Comparison of ENCODE assay signal across 17 mouse cellular contexts in the genomic region with DNA sequence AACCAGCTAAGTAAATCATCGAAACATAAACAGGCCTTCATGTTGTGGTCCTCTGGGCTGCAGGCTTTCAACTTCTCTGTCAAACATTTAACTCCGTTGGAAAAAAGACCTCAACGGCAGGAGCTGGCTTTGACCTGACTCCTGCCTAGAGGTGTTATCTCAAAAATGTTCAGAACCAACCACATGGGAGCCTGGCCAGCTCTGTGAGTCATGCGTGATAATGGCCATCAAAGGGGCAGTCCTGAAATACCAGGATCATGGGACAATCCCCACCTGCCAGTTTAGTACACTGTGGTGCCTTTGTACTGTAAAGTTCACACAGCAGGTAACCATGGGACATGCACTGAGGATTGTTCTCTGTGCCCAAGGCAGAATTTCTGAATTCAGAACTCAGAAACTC.
A peak's percentile ranks its signal among the peaks of the same experiment; 100 is the strongest.
DNase-seq lines count a peak whose midpoint lies in the region; ATAC-seq and TF ChIP-seq lines count a peak whose summit lies in the region.
"Had no signal": no experiment of that assay in that cellular context is flagged by ENCODE, and none has a peak within 500 bp of the region (broad histone marks: within the 10 kb centered on the region; RNA-seq: fewer than 3 reads in every experiment).

No protein-coding gene starts in this region.

- H3K4me3 ChIP-seq in kidney, embryonic 14.5 days (ENCODE audit: low read length): no peak overlapping the region
- no peak overlapping the region for H3K4me3 ChIP-seq in kidney, adult 2 months (ENCODE audit: insufficient read depth, low read depth, low read length)
- H3K4me3 ChIP-seq in heart, embryonic 12.5 days: no peak overlapping the region
- no peak overlapping the region for H3K4me3 ChIP-seq in intestine, embryonic 15.5 days (replicated peaks)
- H3K4me3 ChIP-seq in stomach, embryonic 14.5 days (ENCODE audit: low read depth, low read length): no peak overlapping the region
- H3K4me3 ChIP-seq in limb, embryonic 10.5 days: no peak overlapping the region
- H3K4me3 ChIP-seq: embryonic facial prominence, embryonic 10.5 days; forebrain, embryonic 10.5 days; layer of hippocampus, adult 2 months; liver, embryonic 13.5 days; midbrain, embryonic 12.5 days had no signal

- no peak overlapping the region for H3K9ac ChIP-seq in kidney, embryonic 14.5 days (ENCODE audit: low read depth, low read length)
- H3K9ac ChIP-seq in heart, embryonic 12.5 days: no peak overlapping the region
- no peak overlapping the region for H3K9ac ChIP-seq in intestine, embryonic 15.5 days
- no peak overlapping the region for H3K9ac ChIP-seq in stomach, embryonic 14.5 days (replicated peaks; ENCODE audit: low read depth, low read length)
- H3K9ac ChIP-seq: hindbrain, embryonic 14.5 days; liver, embryonic 13.5 days; midbrain, embryonic 12.5 days had no signal

- peak; percentile 46; the same call in 1 of the 2 replicates for ATAC-seq in kidney, embryonic 14.5 days (ENCODE audit: low FRiP score, low TSS enrichment)
- peak; percentile 57 for ATAC-seq in heart, embryonic 12.5 days (ENCODE audit: insufficient number of reproducible peaks, low FRiP score)
- ATAC-seq in intestine, embryonic 15.5 days: peak; percentile 86
- ATAC-seq in stomach, embryonic 14.5 days (ENCODE audit: insufficient number of reproducible peaks, insufficient read depth, low FRiP score, low read depth): peak; percentile 79; the same call in 1 of the 2 replicates
- ATAC-seq in megakaryocyte, adult 5-6 weeks (ENCODE audit: poor library complexity, severe bottlenecking): no peak
- ATAC-seq in inflammation-experienced regulatory T-cells, adult 6 months: no peak
- ATAC-seq: CD4-positive, CD25-positive, alpha-beta regulatory T cell, adult 4 months had no signal

- no peak for DNase-seq in kidney, adult 2 months
- DNase-seq in limb, embryonic 10.5 days (ENCODE audit: low spot score): no peak
- DNase-seq: adrenal gland, adult 8-10 months; cerebellum, adult 18-20 months; liver, embryonic 13.5 days had no signal

- no peak overlapping the region for H3K27ac ChIP-seq in kidney, embryonic 14.5 days (ENCODE audit: low read depth, low read length)
- no peak overlapping the region for H3K27ac ChIP-seq in kidney, adult 2 months (ENCODE audit: insufficient read depth, low read depth, low read length)
- no peak overlapping the region for H3K27ac ChIP-seq in heart, embryonic 12.5 days (ENCODE audit: poor library complexity, severe bottlenecking)
- H3K27ac ChIP-seq in intestine, embryonic 15.5 days: no peak overlapping the region
- no peak overlapping the region for H3K27ac ChIP-seq in stomach, embryonic 14.5 days (ENCODE audit: low read length)
- no peak overlapping the region for H3K27ac ChIP-seq in limb, embryonic 10.5 days
- H3K27ac ChIP-seq: embryonic facial prominence, embryonic 10.5 days; forebrain, embryonic 10.5 days; hindbrain, embryonic 14.5 days; layer of hippocampus, adult 2 months; liver, embryonic 13.5 days; midbrain, embryonic 12.5 days had no signal

- no peak for TF ChIP-seq POLR2A in kidney, adult 2 months (IDR thresholded peaks at IDR 0.05; ENCODE audit: low read depth, low read length)

- H3K27me3 ChIP-seq in kidney, embryonic 14.5 days (ENCODE audit: control insufficient read depth, insufficient read depth, low read length): no peaks in the 10 kb centered on the region
- H3K27me3 ChIP-seq in kidney, adult 2 months (replicated peaks; ENCODE audit: control insufficient read depth, insufficient read depth, low read length): no peaks in the 10 kb centered on the region; the same call in 1 of the 2 replicates
- H3K27me3 ChIP-seq in heart, embryonic 12.5 days (replicated peaks): no peaks in the 10 kb centered on the region
- H3K27me3 ChIP-seq in intestine, embryonic 15.5 days (replicated peaks): no peaks in the 10 kb centered on the region
- H3K27me3 ChIP-seq in stomach, embryonic 14.5 days (ENCODE audit: control insufficient read depth, insufficient read depth, low read length): no peaks in the 10 kb centered on the region
- peaks cover 18% of the 10 kb centered on the region; the same call in 1 of the 2 replicates for H3K27me3 ChIP-seq in limb, embryonic 10.5 days (ENCODE audit: low read depth, poor library complexity, severe bottlenecking)
- H3K27me3 ChIP-seq: liver, embryonic 13.5 days; midbrain, embryonic 12.5 days had no signal

- H3K4me1 ChIP-seq in kidney, embryonic 14.5 days (ENCODE audit: control insufficient read depth, insufficient read depth, low read length): no peaks in the 10 kb centered on the region
- no peaks in the 10 kb centered on the region for H3K4me1 ChIP-seq in kidney, adult 2 months (ENCODE audit: control insufficient read depth, insufficient read depth, low read length)
- peaks cover 10% of the 10 kb centered on the region; the same call in 1 of the 2 replicates for H3K4me1 ChIP-seq in heart, embryonic 12.5 days (replicated peaks)
- no peaks in the 10 kb centered on the region for H3K4me1 ChIP-seq in intestine, embryonic 15.5 days (replicated peaks)
- peaks cover 8% of the 10 kb centered on the region; the same call in 1 of the 2 replicates for H3K4me1 ChIP-seq in stomach, embryonic 14.5 days (ENCODE audit: control insufficient read depth, insufficient read depth, low read length)
- H3K4me1 ChIP-seq in limb, embryonic 10.5 days: peaks cover 8% of the 10 kb centered on the region; the same call in 1 of the 2 replicates
- H3K4me1 ChIP-seq: embryonic facial prominence, embryonic 10.5 days; liver, embryonic 13.5 days; midbrain, embryonic 12.5 days had no signal

- no peaks in the 10 kb centered on the region for H3K36me3 ChIP-seq in kidney, embryonic 14.5 days (ENCODE audit: control insufficient read depth, insufficient read depth, low read length)
- no peaks in the 10 kb centered on the region for H3K36me3 ChIP-seq in kidney, adult 2 months (ENCODE audit: control insufficient read depth, insufficient read depth, low read length)
- H3K36me3 ChIP-seq in heart, embryonic 12.5 days: no peaks in the 10 kb centered on the region
- no peaks in the 10 kb centered on the region for H3K36me3 ChIP-seq in intestine, embryonic 15.5 days
- no peaks in the 10 kb centered on the region for H3K36me3 ChIP-seq in stomach, embryonic 14.5 days (ENCODE audit: control insufficient read depth, insufficient read depth, low read length)
- no peaks in the 10 kb centered on the region for H3K36me3 ChIP-seq in limb, embryonic 10.5 days
- H3K36me3 ChIP-seq: embryonic facial prominence, embryonic 10.5 days; forebrain, embryonic 10.5 days; liver, embryonic 13.5 days; midbrain, embryonic 12.5 days had no signal

- H3K4me2 ChIP-seq in kidney, embryonic 14.5 days (replicated peaks; ENCODE audit: low read depth, low read length): no peak overlapping the region
- no peak overlapping the region for H3K4me2 ChIP-seq in heart, embryonic 12.5 days
- H3K4me2 ChIP-seq in intestine, embryonic 15.5 days (replicated peaks): no peak overlapping the region
- H3K4me2 ChIP-seq in stomach, embryonic 14.5 days (replicated peaks; ENCODE audit: low read depth, low read length): no peak overlapping the region
- H3K4me2 ChIP-seq: hindbrain, embryonic 14.5 days; liver, embryonic 13.5 days; midbrain, embryonic 12.5 days had no signal

- WGBS in kidney, embryonic 14.5 days: 35% methylated on average over 4 of the region's 4 CpGs
- WGBS in kidney, adult 2 months: 30% methylated on average over 4 of the region's 4 CpGs
- 22% methylated on average over 4 of the region's 4 CpGs for WGBS in heart, embryonic 12.5 days
- 18% methylated on average over 4 of the region's 4 CpGs for WGBS in intestine, embryonic 15.5 days
- WGBS in stomach, embryonic 14.5 days: 18% methylated on average over 4 of the region's 4 CpGs
- WGBS in limb, embryonic 10.5 days: 59% methylated on average over 4 of the region's 4 CpGs

- no peak for TF ChIP-seq CTCF in kidney, adult 2 months (conservative IDR thresholded peaks at IDR 0.05; ENCODE audit: insufficient read depth, insufficient read length, low read depth, low read length)

- no peaks in the 10 kb centered on the region for H3K9me3 ChIP-seq in kidney, embryonic 14.5 days (ENCODE audit: control insufficient read depth, low read length)
- H3K9me3 ChIP-seq in heart, embryonic 12.5 days (replicated peaks): no peaks in the 10 kb centered on the region
- H3K9me3 ChIP-seq in intestine, embryonic 15.5 days: no peaks in the 10 kb centered on the region
- H3K9me3 ChIP-seq in stomach, embryonic 14.5 days (ENCODE audit: control insufficient read depth, low read depth, low read length): no peaks in the 10 kb centered on the region
- H3K9me3 ChIP-seq in limb, embryonic 10.5 days (replicated peaks): no peaks in the 10 kb centered on the region
- H3K9me3 ChIP-seq: embryonic facial prominence, embryonic 10.5 days; forebrain, embryonic 10.5 days; liver, embryonic 13.5 days; midbrain, embryonic 12.5 days had no signal

Comparison
In these comparisons a context has a peak if more than half of its experiments do, and no peak if none do; other contexts are left out.
1. ATAC-seq: peak in kidney, embryonic 14.5 days (single experiment), heart, embryonic 12.5 days (single experiment), intestine, embryonic 15.5 days (single experiment) and stomach, embryonic 14.5 days (single experiment); none in megakaryocyte, adult 5-6 weeks (single experiment) and inflammation-experienced regulatory T-cells, adult 6 months (single experiment).